ENCODE assay signal across 8 mouse cellular contexts in the genomic region with DNA sequence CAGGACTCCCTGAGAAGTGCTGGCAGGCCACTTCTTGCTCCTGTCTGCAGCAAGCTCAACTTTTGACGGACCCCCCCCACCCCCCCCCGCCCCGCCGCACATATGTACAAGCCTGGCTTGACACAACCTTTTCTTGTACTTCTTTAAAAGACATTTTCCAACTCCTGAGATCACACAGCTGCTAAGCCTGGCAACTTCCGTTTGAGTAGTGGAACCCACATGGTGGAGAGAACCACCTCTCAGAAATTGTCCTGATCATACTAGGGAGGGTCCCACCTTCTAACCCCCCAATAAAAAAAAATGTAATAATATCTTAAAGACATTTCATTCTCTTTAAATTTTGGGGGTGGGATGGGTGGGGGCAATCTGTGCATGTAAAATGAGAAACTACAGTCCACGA. TPM values are rescaled to one million over a fixed set of nuclear protein-coding genes. Genes with fewer than 3 reads are reported as not detected.
DNase-seq lines count a peak whose midpoint lies in the region; ATAC-seq lines count a peak whose summit lies in the region.

No protein-coding gene starts in this region.

- WGBS in kidney, embryonic 16.5 days = 27% methylated on average over 6 of the region's 6 CpGs
- 74% methylated on average over 6 of the region's 6 CpGs for WGBS in forebrain, embryonic 10.5 days
- WGBS in limb, embryonic 13.5 days = 57% methylated on average over 6 of the region's 6 CpGs
- 31% methylated on average over 6 of the region's 6 CpGs for WGBS in stomach, embryonic 14.5 days

- H3K36me3 ChIP-seq in kidney, embryonic 16.5 days (ENCODE audit: insufficient read depth, low read length) = peaks cover 17% of the 10 kb centered on the region
- peaks cover 37% of the 10 kb centered on the region for H3K36me3 ChIP-seq in forebrain, embryonic 10.5 days (replicated peaks)
- H3K36me3 ChIP-seq in limb, embryonic 13.5 days = peaks cover 35% of the 10 kb centered on the region
- H3K36me3 ChIP-seq in stomach, embryonic 14.5 days (ENCODE audit: control insufficient read depth, insufficient read depth, low read length) = peaks cover 25% of the 10 kb centered on the region

- H3K4me3 ChIP-seq in kidney, embryonic 16.5 days (ENCODE audit: low read length) = peak overlapping the region; percentile 78
- H3K4me3 ChIP-seq in forebrain, embryonic 10.5 days = peak overlapping the region; percentile 67
- H3K4me3 ChIP-seq in limb, embryonic 13.5 days = peak overlapping the region; percentile 70
- H3K4me3 ChIP-seq in stomach, embryonic 14.5 days (ENCODE audit: low read depth, low read length) = peak overlapping the region; percentile 71; the same call in 1 of the 2 replicates

- H3K4me2 ChIP-seq in kidney, embryonic 16.5 days (replicated peaks; ENCODE audit: low read depth, low read length) = peak overlapping the region; percentile 86
- H3K4me2 ChIP-seq in limb, embryonic 13.5 days (replicated peaks) = peak overlapping the region; percentile 84
- peak overlapping the region; percentile 84 for H3K4me2 ChIP-seq in stomach, embryonic 14.5 days (replicated peaks; ENCODE audit: low read depth, low read length)

- no peak for DNase-seq in kidney, postnatal 36 days
- DNase-seq in forebrain, embryonic 10.5 days (ENCODE audit: extremely low spot score, low spot score) = no peak
- no peak for DNase-seq in layer of hippocampus, adult 9-10 months (ENCODE audit: low spot score)
- no peak for DNase-seq in layer of hippocampus, adult 8-10 months (ENCODE audit: low spot score in 2 of 2)

- no peak for ATAC-seq in kidney, embryonic 16.5 days (ENCODE audit: low FRiP score, low TSS enrichment)
- no peak for ATAC-seq in limb, embryonic 13.5 days (ENCODE audit: low FRiP score, low read depth)
- no peak for ATAC-seq in stomach, embryonic 14.5 days (ENCODE audit: insufficient number of reproducible peaks, insufficient read depth, low FRiP score, low read depth)
- no peak for ATAC-seq in granulocyte monocyte progenitor cell, adult 5-6 weeks (replicated peaks; ENCODE audit: poor library complexity, severe bottlenecking)

- H3K27me3 ChIP-seq in kidney, embryonic 16.5 days (ENCODE audit: insufficient read depth, low read length) = no peaks in the 10 kb centered on the region
- H3K27me3 ChIP-seq in forebrain, embryonic 10.5 days (ENCODE audit: poor library complexity, severe bottlenecking) = no peaks in the 10 kb centered on the region
- no peaks in the 10 kb centered on the region for H3K27me3 ChIP-seq in limb, embryonic 13.5 days
- H3K27me3 ChIP-seq in stomach, embryonic 14.5 days (ENCODE audit: control insufficient read depth, insufficient read depth, low read length) = no peaks in the 10 kb centered on the region

- H3K27ac ChIP-seq in kidney, embryonic 16.5 days (ENCODE audit: low read length) = no peak overlapping the region
- H3K27ac ChIP-seq in forebrain, embryonic 10.5 days = peak overlapping the region; percentile 92
- H3K27ac ChIP-seq in limb, embryonic 13.5 days = no peak overlapping the region
- no peak overlapping the region for H3K27ac ChIP-seq in stomach, embryonic 14.5 days (ENCODE audit: low read length)

- no peaks in the 10 kb centered on the region for H3K9me3 ChIP-seq in kidney, embryonic 16.5 days (ENCODE audit: low read length)
- no peaks in the 10 kb centered on the region for H3K9me3 ChIP-seq in forebrain, embryonic 10.5 days
- H3K9me3 ChIP-seq in limb, embryonic 13.5 days = no peaks in the 10 kb centered on the region
- no peaks in the 10 kb centered on the region for H3K9me3 ChIP-seq in stomach, embryonic 14.5 days (ENCODE audit: control insufficient read depth, low read depth, low read length)

- peaks cover 13% of the 10 kb centered on the region for H3K4me1 ChIP-seq in kidney, embryonic 16.5 days (ENCODE audit: insufficient read depth, low read length)
- H3K4me1 ChIP-seq in forebrain, embryonic 10.5 days = peaks cover 21% of the 10 kb centered on the region
- H3K4me1 ChIP-seq in limb, embryonic 13.5 days = peaks cover 13% of the 10 kb centered on the region
- peaks cover 7% of the 10 kb centered on the region for H3K4me1 ChIP-seq in stomach, embryonic 14.5 days (ENCODE audit: control insufficient read depth, insufficient read depth, low read length)

- H3K9ac ChIP-seq in kidney, embryonic 16.5 days (replicated peaks; ENCODE audit: low read length) = peak overlapping the region; percentile 84; the same call in 1 of the 2 replicates
- peak overlapping the region; percentile 52; the same call in 1 of the 2 replicates for H3K9ac ChIP-seq in limb, embryonic 13.5 days
- H3K9ac ChIP-seq in stomach, embryonic 14.5 days (replicated peaks; ENCODE audit: low read depth, low read length) = no peak overlapping the region; the same call in 1 of the 2 replicates

RNA-seq across cellular contexts. Expression of a gene that starts 1.2 kb away (rescaled TPM):
- 9.2 and 9.5 TPM in 2 replicates for polyA plus RNA-seq in kidney, embryonic 16.5 days (2015; fragmentation: Nextera tagmentation; extraction: Ambion mirVana)
- polyA plus RNA-seq in forebrain, embryonic 10.5 days (2016; fragmentation: Nextera tagmentation; extraction: Ambion mirVana) = 6.6 and 7.0 TPM in 2 replicates
- 13.1 and 13.9 TPM in 2 replicates for polyA plus RNA-seq in limb, embryonic 13.5 days (2015; fragmentation: Nextera tagmentation; extraction: Ambion mirVana)
- 11.7 and 12.0 TPM in 2 replicates for polyA plus RNA-seq in stomach, embryonic 14.5 days (2014; fragmentation: Nextera tagmentation; extraction: Ambion mirVana)
- total RNA-seq in granulocyte monocyte progenitor cell, adult 5-6 weeks (2014; fragmentation: Nextera tagmentation) = 7.0 and 9.5 TPM in 2 replicates
- 5.8 and 6.6 TPM in 2 replicates for total RNA-seq in granulocyte monocyte progenitor cell, adult 5-6 weeks (2017)
- 1 to 10 TPM; 7.0 to 9.7 (median 8.3) TPM for total RNA-seq in layer of hippocampus, adult 8-10 months (2022)

RNA-seq across cellular contexts. Expression of a gene that starts 41.9 kb away (rescaled TPM):
- polyA plus RNA-seq in kidney, embryonic 16.5 days (2015; fragmentation: Nextera tagmentation; extraction: Ambion mirVana) = 152 and 154 TPM in 2 replicates
- 151 and 157 TPM in 2 replicates for polyA plus RNA-seq in forebrain, embryonic 10.5 days (2016; fragmentation: Nextera tagmentation; extraction: Ambion mirVana)
- polyA plus RNA-seq in limb, embryonic 13.5 days (2015; fragmentation: Nextera tagmentation; extraction: Ambion mirVana) = 130 and 131 TPM in 2 replicates
- 124 and 130 TPM in 2 replicates for polyA plus RNA-seq in stomach, embryonic 14.5 days (2014; fragmentation: Nextera tagmentation; extraction: Ambion mirVana)
- 46.0 and 68.6 TPM in 2 replicates for total RNA-seq in granulocyte monocyte progenitor cell, adult 5-6 weeks (2014; fragmentation: Nextera tagmentation)
- 204 and 205 TPM in 2 replicates for total RNA-seq in granulocyte monocyte progenitor cell, adult 5-6 weeks (2017)
- total RNA-seq in layer of hippocampus, adult 8-10 months (2022) = 100 to 1,000 TPM in 2 of 4 experiments, 10 to 100 TPM in 2; 95.1 to 105 (median 98.5) TPM

RNA-seq across cellular contexts. Expression of a gene that starts 56.6 kb away (rescaled TPM):
- polyA plus RNA-seq in kidney, embryonic 16.5 days (2015; fragmentation: Nextera tagmentation; extraction: Ambion mirVana) = not detected in 2 replicates
- not detected in 2 replicates for polyA plus RNA-seq in forebrain, embryonic 10.5 days (2016; fragmentation: Nextera tagmentation; extraction: Ambion mirVana)
- not detected in 2 replicates for polyA plus RNA-seq in limb, embryonic 13.5 days (2015; fragmentation: Nextera tagmentation; extraction: Ambion mirVana)
- polyA plus RNA-seq in stomach, embryonic 14.5 days (2014; fragmentation: Nextera tagmentation; extraction: Ambion mirVana) = not detected in 2 replicates
- 0.60 TPM in 1 of 2 replicates, not detected in the other for total RNA-seq in granulocyte monocyte progenitor cell, adult 5-6 weeks (2014; fragmentation: Nextera tagmentation)
- total RNA-seq in granulocyte monocyte progenitor cell, adult 5-6 weeks (2017) = not detected in 2 replicates
- not detected for total RNA-seq in layer of hippocampus, adult 8-10 months (2022)
